Mouse (Mus musculus) liver, embryonic 16.5 days (tissue): ENCODE measurements around the gene Gmppa. TPM values are rescaled to one million over a fixed set of nuclear protein-coding genes. Genes with fewer than 3 reads are reported as not detected.

Experiments
- ATAC-seq: fragments of 200-750 bp; cut with Nextera tagmentation; 2 replicates; pipeline ENCODE4 v1.8.0; 2017; ENCODE audit warnings: low read depth, mild to moderate bottlenecking, moderate number of reproducible peaks, moderate library complexity
- H3K27ac ChIP-seq: fragments of 300-500 bp; sonication (generic); 2 replicates; pipeline ENCODE4 v1.5.1; 2014; ENCODE audit warnings: mild to moderate bottlenecking, low read length
- H3K27me3 ChIP-seq: fragments of 300-500 bp; sonication (generic); 2 replicates; pipeline ENCODE4 v1.6.1; 2014; ENCODE audit warnings: low read depth, low read length, mixed read lengths; ENCODE audit not compliant: control insufficient read depth, insufficient read depth
- H3K36me3 ChIP-seq: fragments of 300-500 bp; sonication (generic); 2 replicates; pipeline ENCODE4 v1.6.1; 2014; ENCODE audit warnings: mild to moderate bottlenecking; ENCODE audit not compliant: control insufficient read depth, insufficient read depth
- H3K4me1 ChIP-seq: fragments of 300-500 bp; sonication (generic); 2 replicates; pipeline ENCODE4 v1.6.1; 2014; ENCODE audit warnings: low read depth, low read length, mixed read lengths; ENCODE audit not compliant: control insufficient read depth
- H3K4me2 ChIP-seq: fragments of 300-500 bp; sonication (generic); 2 replicates; pipeline ENCODE4 v1.6.1; 2014; ENCODE audit warnings: low read depth, low read length, mixed read lengths
- H3K4me3 ChIP-seq: fragments of 300-500 bp; sonication (generic); 2 replicates; pipeline ENCODE4 v1.5.1; 2014; ENCODE audit warnings: low read depth, mild to moderate bottlenecking, low read length
- H3K9ac ChIP-seq: fragments of 300-500 bp; sonication (generic); 2 replicates; pipeline ENCODE4 v1.6.1; 2014; ENCODE audit warnings: low read depth, low read length
- H3K9me3 ChIP-seq: fragments of 300-500 bp; sonication (generic); replicated peaks from 2 replicates; pipeline ENCODE4 v1.6.1; 2016; ENCODE audit warnings: low read length; ENCODE audit not compliant: control insufficient read depth
- WGBS: fragments of 180-500 bp; shearing (Covaris S2); extraction: QIAGEN DNeasy Blood & Tissue Kit; methylation state at CpG from one replicate; pipeline ENCODE4 v1.1.7; 2014; ENCODE audit not compliant: insufficient replicate concordance; 5-methylcytosine and 5-hydroxymethylcytosine counted together
- polyA plus RNA-seq: library from polyadenylated mRNA; unstranded; fragments of >200 nt; fragmentation: Nextera tagmentation; extraction: Ambion mirVana; gene quantifications from 2 replicates; pipeline ENCODE4 v1.2.1, GENCODE M21; 2015

The Gmppa gene
- polyA plus RNA-seq, 1 experiment from 2014 or later: 35.7 TPM

- ATAC-seq: no peak
- Histone ChIP-seq H3K9me3 (no peaks in the 10 kb centered on the region), H3K4me1 (peaks cover 10% of the 10 kb centered on the region), H3K4me3 (no peak overlapping the region), H3K27me3 (peaks cover 50% of the 10 kb centered on the region), H3K27ac (no peak overlapping the region), H3K4me2 (no peak overlapping the region), H3K36me3 (no peaks in the 10 kb centered on the region), H3K9ac (no peak overlapping the region)
- WGBS: 91% methylated on average over 11 of the region's 11 CpGs
Measured at GRCm38 (mm10) chr1:75476441-75476840, 40.7 kb downstream of the Gmppa start.

GRCm38 (mm10) chr1:75477264-75477965 is 41.7 kb downstream of the Gmppa start:
- Histone ChIP-seq H3K4me2 (peak overlapping the region; percentile 30), H3K4me1 (peaks cover 10% of the 10 kb centered on the region), H3K9me3 (no peaks in the 10 kb centered on the region), H3K36me3 (no peaks in the 10 kb centered on the region), H3K4me3 (0 out of 2 replicates have a peak overlapping the region, but pooled peaks have one; percentile 1), H3K27ac (no peak overlapping the region), H3K27me3 (peaks cover 60% of the 10 kb centered on the region), H3K9ac (no peak overlapping the region)
- 9% methylated on average over 35 of the region's 35 CpGs for WGBS
- ATAC-seq: no peak

GRCm38 (mm10) chr1:75477966-75478290 is 42.2 kb downstream of the Gmppa start:
- Histone ChIP-seq H3K4me3 (peak overlapping the region; percentile 73; the same call in 1 of the 2 replicates), H3K9me3 (no peaks in the 10 kb centered on the region), H3K4me2 (peak overlapping the region; percentile 93), H3K9ac (no peak overlapping the region), H3K36me3 (no peaks in the 10 kb centered on the region), H3K4me1 (peaks cover 10% of the 10 kb centered on the region), H3K27me3 (peaks cover 65% of the 10 kb centered on the region), H3K27ac (no peak overlapping the region)
- ATAC-seq: no peak
- WGBS: 28% methylated on average over 3 of the region's 3 CpGs

- Histone ChIP-seq H3K27me3 (peaks cover 69% of the 10 kb centered on the region), H3K4me1 (peaks cover 10% of the 10 kb centered on the region), H3K36me3 (no peaks in the 10 kb centered on the region), H3K27ac (no peak overlapping the region), H3K9ac (peak overlapping the region; percentile 56), H3K4me3 (peak overlapping the region; percentile 73), H3K9me3 (no peaks in the 10 kb centered on the region), H3K4me2 (peak overlapping the region; percentile 93)
- ATAC-seq: 0 out of 2 replicates have a peak, but pooled peaks have one; percentile 1
- WGBS: 1% methylated on average over 20 of the region's 25 CpGs
Measured at GRCm38 (mm10) chr1:75478497-75478896, 42.8 kb downstream of the Gmppa start.

GRCm38 (mm10) chr1:75478916-75479634 is 43.3 kb downstream of the Gmppa start, which contains the start of the genes Chpf and Tmem198:
TSS of gene Chpf (minus strand) at chr1:75479307.
TSS of gene Tmem198 (plus strand) at chr1:75479532.
- Histone ChIP-seq H3K9me3 (no peaks in the 10 kb centered on the region), H3K27ac (peak within 1 kb of the TSS; percentile 24; the same call in 1 of the 2 replicates), H3K4me1 (peaks cover 10% of the 10 kb centered on the region), H3K36me3 (no peaks in the 10 kb centered on the region), H3K4me2 (peak within 1 kb of the TSS; percentile 93), H3K9ac (peak within 1 kb of the TSS; percentile 56), H3K4me3 (peak within 1 kb of the TSS; percentile 73), H3K27me3 (peaks cover 72% of the 10 kb centered on the region)
- WGBS: under 1% methylated on average over 71 of the region's 76 CpGs
- peak; percentile 86 for ATAC-seq

GRCm38 (mm10) chr1:75479635-75479989 is 43.9 kb downstream of the Gmppa start:
- Histone ChIP-seq H3K4me3 (peak overlapping the region; percentile 73), H3K4me1 (peaks cover 10% of the 10 kb centered on the region), H3K4me2 (peak overlapping the region; percentile 93), H3K27me3 (peaks cover 77% of the 10 kb centered on the region), H3K9me3 (no peaks in the 10 kb centered on the region), H3K27ac (no peak overlapping the region), H3K36me3 (no peaks in the 10 kb centered on the region), H3K9ac (no peak overlapping the region)
- 4% methylated on average over 21 of the region's 24 CpGs for WGBS
- ATAC-seq: no peak

- Histone ChIP-seq H3K27ac (no peak overlapping the region), H3K9me3 (no peaks in the 10 kb centered on the region), H3K27me3 (peaks cover 81% of the 10 kb centered on the region), H3K9ac (no peak overlapping the region), H3K4me2 (peak overlapping the region; percentile 93), H3K36me3 (no peaks in the 10 kb centered on the region), H3K4me3 (no peak overlapping the region), H3K4me1 (peaks cover 10% of the 10 kb centered on the region)
- ATAC-seq: no peak
- WGBS: 22% methylated on average over 13 of the region's 13 CpGs
Measured at GRCm38 (mm10) chr1:75480036-75480435, 44.3 kb downstream of the Gmppa start.

- Histone ChIP-seq H3K9me3 (no peaks in the 10 kb centered on the region), H3K27me3 (peaks cover 83% of the 10 kb centered on the region), H3K27ac (no peak overlapping the region), H3K4me2 (no peak overlapping the region), H3K36me3 (no peaks in the 10 kb centered on the region), H3K9ac (no peak overlapping the region), H3K4me3 (no peak overlapping the region), H3K4me1 (peaks cover 10% of the 10 kb centered on the region)
- WGBS: 58% methylated on average over 7 of the region's 7 CpGs
- ATAC-seq: no peak
Measured at GRCm38 (mm10) chr1:75480735-75481134, 45.0 kb downstream of the Gmppa start.

- Histone ChIP-seq H3K4me2 (no peak overlapping the region), H3K27me3 (peaks cover 71% of the 10 kb centered on the region)
Measured at GRCm38 (mm10) chr1:75486561-75486960, 50.8 kb downstream of the Gmppa start.

More at GRCm38 (mm10) chr1:75486561-75486960, 50.8 kb downstream of the Gmppa start:
- H3K27ac ChIP-seq: no peak overlapping the region
- WGBS: 5% methylated on average over 24 of the region's 24 CpGs
- no peaks in the 10 kb centered on the region for H3K36me3 ChIP-seq
- no peaks in the 10 kb centered on the region for H3K9me3 ChIP-seq
- H3K4me1 ChIP-seq: no peaks in the 10 kb centered on the region; the same call in 1 of the 2 replicates
- no peak overlapping the region for H3K4me3 ChIP-seq
- no peak for ATAC-seq
- no peak overlapping the region for H3K9ac ChIP-seq
